Mouse (Mus musculus): ENCODE results near the gene Tbc1d12. TPM values are rescaled to one million over a fixed set of nuclear protein-coding genes. Genes with fewer than 3 reads are reported as not detected.

The Tbc1d12 gene
- polyA plus RNA-seq, 1 experiment from 2014 or later = 1.7 TPM

DNA sequence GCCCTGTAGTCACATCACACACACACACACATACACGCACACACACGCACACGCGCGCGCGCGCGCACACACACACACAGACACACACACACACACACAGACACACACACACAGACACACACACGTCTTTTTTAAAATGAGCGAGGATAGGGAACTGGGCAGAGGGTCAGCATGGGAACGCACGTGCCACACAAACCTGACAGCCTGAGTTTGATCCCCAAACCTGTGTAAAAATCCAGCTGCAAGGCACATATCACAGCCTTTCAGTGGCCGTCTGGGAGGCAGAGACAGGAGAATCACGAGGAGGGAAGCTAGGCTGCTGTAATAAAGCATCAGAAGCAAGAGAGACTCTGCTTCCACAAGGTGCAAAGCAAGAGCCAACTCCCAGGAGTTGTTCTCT, 78.5 kb downstream of the Tbc1d12 start:
- Histone ChIP-seq H3K9me3 (no peaks in the 10 kb centered on the region), H3K27me3 (replicated peaks) (no peaks in the 10 kb centered on the region), H3K27ac (replicated peaks) (no peak overlapping the region), H3K4me1 (no peaks in the 10 kb centered on the region), H3K4me2 (no peak overlapping the region), H3K9ac (no peak overlapping the region), H3K36me3 (peaks cover 44% of the 10 kb centered on the region), H3K4me3 (no peak overlapping the region)
- ATAC-seq (ENCODE audit: extremely low read depth, insufficient number of reproducible peaks, low FRiP score, low TSS enrichment) = no peak
- 90% methylated on average over 15 of the region's 15 CpGs for WGBS

DNA sequence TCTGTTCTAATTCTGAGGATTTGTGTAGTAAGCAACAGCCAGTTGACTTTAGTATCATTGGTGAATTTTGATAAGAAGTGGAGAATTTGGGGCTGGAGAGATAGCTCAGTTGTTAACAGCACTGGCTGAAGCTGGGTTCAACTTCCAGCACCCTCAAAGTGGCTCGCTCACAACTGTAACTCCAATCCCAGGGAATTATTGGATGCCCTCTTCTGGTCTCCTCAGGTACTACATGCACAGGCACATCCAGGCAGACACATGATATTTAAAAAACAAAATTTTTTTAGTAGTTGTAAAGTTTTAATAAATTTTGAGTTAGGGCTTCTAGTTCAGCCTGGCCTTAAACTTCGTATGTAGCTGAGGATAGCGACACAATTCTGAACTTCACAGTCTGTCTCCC, 79.3 kb downstream of the Tbc1d12 start:
- no peaks in the 10 kb centered on the region for H3K9me3 ChIP-seq
- ATAC-seq (ENCODE audit: extremely low read depth, insufficient number of reproducible peaks, low FRiP score, low TSS enrichment) = no peak
- H3K27ac ChIP-seq (replicated peaks) = no peak overlapping the region
- WGBS = 49% methylated on average over 3 of the region's 3 CpGs
- H3K36me3 ChIP-seq = peaks cover 52% of the 10 kb centered on the region
- no peak overlapping the region for H3K4me3 ChIP-seq
- H3K27me3 ChIP-seq (replicated peaks) = no peaks in the 10 kb centered on the region
- H3K4me1 ChIP-seq = no peaks in the 10 kb centered on the region
- H3K9ac ChIP-seq = no peak overlapping the region
- no peak overlapping the region for H3K4me2 ChIP-seq

DNA sequence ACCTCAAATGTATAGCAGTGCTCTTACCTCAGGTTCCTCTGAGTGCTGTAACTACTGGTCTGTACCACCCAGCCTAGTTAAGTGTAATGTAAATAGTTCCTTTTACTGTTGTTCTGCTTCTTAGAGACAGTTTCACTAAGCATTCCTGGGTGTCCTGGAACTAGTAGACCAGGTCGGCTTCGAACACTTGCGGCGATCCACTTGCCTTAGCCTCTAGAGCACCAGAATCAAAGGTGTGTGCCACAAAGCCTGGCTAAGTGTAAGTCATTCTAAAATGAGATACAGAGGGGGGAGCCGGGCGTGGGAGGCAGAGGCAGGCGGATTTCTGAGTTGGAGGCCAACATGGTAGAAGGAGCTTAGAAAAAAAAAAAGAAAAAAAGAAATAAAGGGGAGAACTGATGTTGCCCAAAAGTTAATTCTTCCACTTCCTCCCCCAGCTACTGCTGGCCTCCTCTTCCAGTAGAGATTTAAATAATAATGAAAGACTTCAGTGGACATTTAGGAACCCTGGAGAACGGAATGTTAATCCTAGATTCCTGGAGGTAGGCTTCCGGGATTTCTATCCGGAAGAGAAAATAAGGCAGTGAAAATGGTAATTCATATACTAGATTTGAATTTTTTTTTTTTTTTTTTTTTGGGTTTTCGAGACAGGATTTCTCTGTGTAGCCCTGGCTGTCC, 92.2 kb downstream of the Tbc1d12 start:
- no peak overlapping the region for H3K4me2 ChIP-seq
- no peaks in the 10 kb centered on the region for H3K27me3 ChIP-seq (replicated peaks)
- ATAC-seq (ENCODE audit: extremely low read depth, insufficient number of reproducible peaks, low FRiP score, low TSS enrichment) = no peak
- peaks cover 10% of the 10 kb centered on the region for H3K4me1 ChIP-seq
- no peak overlapping the region for H3K27ac ChIP-seq (replicated peaks)
- H3K9ac ChIP-seq = no peak overlapping the region
- no peaks in the 10 kb centered on the region for H3K9me3 ChIP-seq
- 89% methylated on average over 11 of the region's 11 CpGs for WGBS
- 0 out of 2 replicates have a peak, but pooled peaks cover 5% of the 10 kb centered on the region for H3K36me3 ChIP-seq
- H3K4me3 ChIP-seq = no peak overlapping the region

DNA sequence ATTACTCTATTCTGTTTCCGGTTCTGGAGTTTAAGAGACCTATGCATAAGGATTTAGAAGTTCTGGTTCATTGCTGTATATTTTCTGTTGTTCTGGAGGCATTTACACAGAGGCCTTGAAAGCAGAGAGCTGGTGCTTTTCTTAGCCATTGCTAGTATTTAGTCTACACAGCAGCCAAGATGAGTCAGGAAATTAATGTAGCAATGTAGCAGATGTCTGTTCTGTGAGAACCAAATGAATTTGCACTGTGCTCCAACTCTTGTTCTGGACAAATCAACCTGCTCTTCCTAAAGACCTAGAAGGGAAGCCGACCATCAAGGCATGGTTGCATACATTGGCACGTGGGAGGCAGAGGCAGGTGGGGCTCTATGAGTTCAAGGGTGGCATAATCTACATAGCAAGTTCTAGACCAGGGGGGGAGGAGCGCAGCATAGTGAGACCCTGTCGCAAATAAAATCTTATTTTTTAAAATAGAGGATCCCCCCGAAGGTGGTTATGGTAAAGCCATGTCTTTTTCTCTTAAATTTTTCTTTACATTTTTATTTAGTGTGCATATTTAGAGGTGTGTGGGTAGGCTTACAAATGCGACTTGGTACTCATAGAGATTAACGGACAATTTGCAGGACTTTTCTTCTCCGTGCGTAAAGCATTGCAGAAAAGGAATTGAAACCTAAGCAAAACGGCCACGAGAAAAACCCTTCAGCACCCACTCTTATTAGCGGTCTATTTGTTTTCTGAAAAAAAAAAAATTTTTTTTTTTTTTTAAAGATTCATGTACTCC, 93.3 kb downstream of the Tbc1d12 start:
- H3K36me3 ChIP-seq = peaks cover 15% of the 10 kb centered on the region
- ATAC-seq (ENCODE audit: extremely low read depth, insufficient number of reproducible peaks, low FRiP score, low TSS enrichment) = no peak
- H3K27me3 ChIP-seq (replicated peaks) = no peaks in the 10 kb centered on the region
- H3K4me3 ChIP-seq = peak overlapping the region; percentile 83
- H3K9ac ChIP-seq = peak overlapping the region; percentile 89
- no peak overlapping the region for H3K27ac ChIP-seq (replicated peaks)
- H3K9me3 ChIP-seq = no peaks in the 10 kb centered on the region
- 67% methylated on average over 13 of the region's 13 CpGs for WGBS
- peaks cover 10% of the 10 kb centered on the region for H3K4me1 ChIP-seq
- peak overlapping the region; percentile 78 for H3K4me2 ChIP-seq

DNA sequence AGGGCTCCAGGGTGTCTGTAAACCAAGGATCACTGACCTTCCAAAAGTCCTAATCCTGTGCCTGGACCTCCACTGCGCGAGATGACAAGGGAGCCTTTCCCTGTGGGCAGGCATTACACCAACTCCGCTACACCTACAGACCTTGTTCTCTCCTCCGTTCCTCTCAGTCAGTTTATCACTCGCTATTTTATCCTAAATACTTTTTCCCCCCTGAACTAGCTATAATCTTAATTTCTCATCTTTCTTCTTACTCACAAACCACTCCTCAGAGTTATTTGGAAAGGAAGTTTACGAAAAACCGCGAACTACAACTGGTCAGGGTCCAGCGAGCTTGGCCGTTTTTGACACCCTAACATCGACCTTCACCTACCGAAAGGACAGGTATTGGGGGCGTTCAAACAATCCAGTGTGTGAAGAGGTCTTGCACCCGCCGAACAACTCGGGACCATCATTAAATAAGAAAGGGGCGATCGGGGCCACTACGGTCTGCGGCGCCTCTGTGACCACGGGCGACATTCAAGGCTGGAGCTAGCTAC, 93.9 kb downstream of the Tbc1d12 start:
- Histone ChIP-seq H3K4me1 (peaks cover 10% of the 10 kb centered on the region), H3K4me2 (peak overlapping the region; percentile 78), H3K9me3 (no peaks in the 10 kb centered on the region), H3K27me3 (replicated peaks) (no peaks in the 10 kb centered on the region), H3K9ac (peak overlapping the region; percentile 89), H3K27ac (replicated peaks) (no peak overlapping the region), H3K4me3 (peak overlapping the region; percentile 83), H3K36me3 (peaks cover 22% of the 10 kb centered on the region)
- WGBS = 2% methylated on average over 23 of the region's 23 CpGs
- 0 out of 2 replicates have a peak, but pooled peaks have one; percentile 17 for ATAC-seq (ENCODE audit: extremely low read depth, insufficient number of reproducible peaks, low FRiP score, low TSS enrichment)

DNA sequence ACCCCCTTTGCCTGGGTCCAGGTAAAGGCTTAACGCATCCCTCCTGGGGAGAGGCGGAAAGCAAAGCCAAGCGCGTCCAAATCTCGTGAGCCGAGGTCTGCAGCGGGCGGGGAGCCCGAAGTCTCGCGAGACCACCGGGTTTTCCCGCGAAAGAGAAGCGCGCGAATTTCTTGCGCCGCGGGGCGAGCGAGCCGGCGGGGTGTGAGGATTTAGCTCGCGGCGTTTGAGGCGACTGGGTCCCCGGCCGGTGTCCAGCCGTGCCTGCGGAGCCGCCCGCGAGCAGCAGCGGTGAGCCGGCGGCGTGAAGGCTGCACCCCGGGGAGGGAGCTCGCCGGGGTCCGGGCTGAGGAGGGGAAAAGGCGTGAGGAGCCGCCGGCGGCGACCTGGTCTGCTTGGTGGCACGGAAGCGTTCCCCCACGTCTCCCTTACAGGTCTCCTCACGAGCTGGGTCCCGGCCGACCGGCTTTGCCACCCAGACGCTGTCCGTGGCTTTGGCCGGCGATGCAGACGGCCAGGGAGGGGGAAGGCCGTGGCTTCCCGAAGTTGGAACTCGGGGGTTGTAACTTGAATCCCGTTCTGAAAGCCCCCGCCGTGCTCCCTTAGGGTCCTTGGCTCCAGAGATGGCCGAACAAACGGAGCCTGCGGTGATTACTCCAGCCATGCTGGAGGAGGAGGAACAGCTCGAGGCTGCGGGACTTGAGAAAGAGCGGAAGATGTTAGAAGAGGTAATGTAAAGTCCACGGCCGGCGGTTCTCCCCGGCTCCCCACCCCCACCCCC, 94.6 kb downstream of the Tbc1d12 start, which contains the start of gene Hells:
TSS of gene Hells (plus strand) at position 128 of the 778 bp plus-strand sequence.
- Histone ChIP-seq H3K4me2 (peak within 1 kb of the TSS; percentile 78), H3K36me3 (peaks cover 28% of the 10 kb centered on the region), H3K4me1 (peaks cover 10% of the 10 kb centered on the region), H3K4me3 (peak within 1 kb of the TSS; percentile 83), H3K27me3 (replicated peaks) (no peaks in the 10 kb centered on the region), H3K9me3 (no peaks in the 10 kb centered on the region), H3K27ac (replicated peaks) (peak within 1 kb of the TSS; percentile 80), H3K9ac (peak within 1 kb of the TSS; percentile 89)
- peak; percentile 76 for ATAC-seq (ENCODE audit: extremely low read depth, insufficient number of reproducible peaks, low FRiP score, low TSS enrichment)
- under 1% methylated on average over 76 of the region's 76 CpGs for WGBS

DNA sequence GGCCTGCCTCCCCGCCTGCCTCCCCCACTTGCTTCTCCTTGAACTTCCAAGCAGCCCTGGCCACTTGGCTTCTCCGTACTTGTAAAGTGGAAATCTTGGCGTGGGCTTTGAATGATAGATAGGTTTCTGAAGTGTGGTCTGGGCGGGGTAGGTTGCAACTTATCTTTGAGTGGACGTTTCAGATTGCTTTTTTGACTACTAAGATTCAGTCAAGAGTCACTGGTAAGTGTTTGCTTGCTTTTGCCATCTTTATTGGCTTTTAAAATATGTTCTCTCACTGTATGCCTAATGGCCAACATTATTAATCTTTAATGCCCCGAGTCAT, 95.1 kb downstream of the Tbc1d12 start:
- Histone ChIP-seq H3K36me3 (peaks cover 32% of the 10 kb centered on the region), H3K27ac (replicated peaks) (no peak overlapping the region), H3K9ac (peak overlapping the region; percentile 89), H3K4me3 (peak overlapping the region; percentile 83), H3K9me3 (no peaks in the 10 kb centered on the region), H3K4me2 (peak overlapping the region; percentile 78), H3K4me1 (peaks cover 10% of the 10 kb centered on the region), H3K27me3 (replicated peaks) (no peaks in the 10 kb centered on the region)
- no peak for ATAC-seq (ENCODE audit: extremely low read depth, insufficient number of reproducible peaks, low FRiP score, low TSS enrichment)
- under 1% methylated on average over 6 of the region's 6 CpGs for WGBS

DNA sequence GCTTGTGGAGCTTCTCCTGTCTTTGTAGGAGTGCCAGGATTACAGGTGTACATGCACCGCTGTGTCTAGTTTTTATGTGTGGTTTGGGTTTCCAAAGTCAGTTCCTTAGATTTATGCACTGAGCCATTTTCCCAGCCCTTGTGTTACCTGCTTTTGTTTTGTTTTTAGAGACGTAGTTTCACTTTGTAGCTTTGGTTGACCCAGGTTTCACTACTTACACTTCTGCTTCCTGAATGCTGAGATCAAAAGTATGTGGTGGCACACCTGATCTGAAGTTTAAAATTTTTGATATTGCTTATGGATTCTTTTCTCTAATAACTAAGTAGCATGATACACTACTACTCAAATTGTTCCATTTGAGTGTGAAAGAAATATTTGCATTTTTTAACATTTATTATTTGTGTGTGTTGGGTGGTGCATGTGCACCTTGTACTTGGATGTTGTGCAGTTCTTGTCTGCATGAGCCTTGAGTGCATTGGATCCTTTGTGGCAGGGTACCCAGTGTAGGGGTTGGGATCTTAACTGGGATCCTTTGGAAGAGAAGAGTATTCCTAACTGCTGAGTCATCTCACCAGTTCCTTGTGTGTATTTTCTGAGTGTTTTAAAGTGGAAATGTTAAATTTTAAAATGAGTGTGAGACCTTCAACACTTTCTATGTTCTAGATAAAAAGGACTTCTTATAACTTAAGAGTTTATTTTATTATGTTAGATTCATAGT, 108.4 kb downstream of the Tbc1d12 start:
- no peak overlapping the region for H3K27ac ChIP-seq (replicated peaks)
- H3K9me3 ChIP-seq = no peaks in the 10 kb centered on the region
- peaks cover 72% of the 10 kb centered on the region for H3K36me3 ChIP-seq
- 91% methylated on average over 2 of the region's 2 CpGs for WGBS
- no peak overlapping the region for H3K9ac ChIP-seq
- H3K27me3 ChIP-seq (replicated peaks) = no peaks in the 10 kb centered on the region
- H3K4me1 ChIP-seq = no peaks in the 10 kb centered on the region
- H3K4me3 ChIP-seq = no peak overlapping the region
- no peak for ATAC-seq (ENCODE audit: extremely low read depth, insufficient number of reproducible peaks, low FRiP score, low TSS enrichment)
- no peak overlapping the region for H3K4me2 ChIP-seq

All from heart, embryonic 13.5 days (tissue).